Mouse (Mus musculus) megakaryocyte-erythroid progenitor cell, adult 5 weeks (primary cell): ENCODE data around the gene Scgb1b20. TPM values are rescaled to one million over a fixed set of nuclear protein-coding genes. Genes with fewer than 3 reads are reported as not detected.

ENCODE experiments used
- polyA plus RNA-seq: library from polyadenylated mRNA; stranded (reverse); fragments of >175 nt; gene quantifications from 2 replicates; pipeline ENCODE4 v1.2.3, GENCODE M21; 2012

The Scgb1b20 gene
- not detected in 2 replicates for polyA plus RNA-seq

DNA sequence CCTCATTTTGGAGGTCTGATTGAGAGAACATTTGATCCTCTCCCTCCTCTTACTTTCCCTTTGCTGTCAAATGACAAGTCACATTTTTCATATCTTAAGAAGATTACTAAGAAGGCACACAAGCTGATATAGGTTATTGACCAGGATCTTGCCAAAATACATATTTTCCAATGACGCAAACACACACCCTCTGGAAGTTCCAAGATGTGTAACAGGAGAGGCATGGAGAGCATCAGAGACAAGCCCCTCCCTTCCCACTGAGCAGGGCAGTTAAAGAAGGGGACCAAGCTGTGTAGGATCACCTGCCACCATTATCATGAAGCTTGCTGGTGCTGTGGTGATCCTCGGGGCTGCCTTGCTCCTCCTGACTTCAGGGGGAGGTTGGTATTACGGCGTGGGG, at the start of gene Scgb1b20:
Scgb1b20 (plus strand) TSS at position 301 of the 400 bp plus-strand sequence.

GRCm38 (mm10) chr7:33366222-33366621, 6.8 kb upstream of the Scgb1b20 start, which contains the start of gene Scgb2b20:
Scgb2b20 (minus strand) TSS chr7:33366322.

Other genes starting within 250 kb of the Scgb1b20 start
- not detected in 2 replicates for gene Scgb2b18, start 199.4 kb upstream of the Scgb1b20 start, polyA plus RNA-seq
- not detected in 2 replicates for gene Scgb1b18, start 187.7 kb upstream of the Scgb1b20 start, polyA plus RNA-seq
- gene Scgb2b19, start 92.9 kb upstream of the Scgb1b20 start, polyA plus RNA-seq: not detected in 2 replicates
- not detected in 2 replicates for gene Scgb1b19, start 85.9 kb upstream of the Scgb1b20 start, polyA plus RNA-seq
- not detected in 2 replicates for gene Scgb2b20, start 6.9 kb upstream of the Scgb1b20 start, polyA plus RNA-seq
- not detected in 2 replicates for gene Scgb2b21, start 147.2 kb downstream of the Scgb1b20 start, polyA plus RNA-seq